Mouse (Mus musculus) G1E-ER4 (cell line): ENCODE results near the gene Ccdc130. TPM values are rescaled to one million over a fixed set of nuclear protein-coding genes. Genes with fewer than 3 reads are reported as not detected.

ENCODE experiments used
- GATA1 ChIP-seq: IDR thresholded peaks from one replicate; pipeline ENCODE4 v1.8.0; 2012; ENCODE audit warnings: low read length, inconsistent platforms
- polyA plus RNA-seq: library from polyadenylated mRNA; stranded (reverse); fragments of >175 nt; gene quantifications from 2 replicates; pipeline ENCODE4 v1.2.3, GENCODE M21; 2012

The Ccdc130 gene
- polyA plus RNA-seq, 1 experiment, result 7.2 TPM

DNA sequence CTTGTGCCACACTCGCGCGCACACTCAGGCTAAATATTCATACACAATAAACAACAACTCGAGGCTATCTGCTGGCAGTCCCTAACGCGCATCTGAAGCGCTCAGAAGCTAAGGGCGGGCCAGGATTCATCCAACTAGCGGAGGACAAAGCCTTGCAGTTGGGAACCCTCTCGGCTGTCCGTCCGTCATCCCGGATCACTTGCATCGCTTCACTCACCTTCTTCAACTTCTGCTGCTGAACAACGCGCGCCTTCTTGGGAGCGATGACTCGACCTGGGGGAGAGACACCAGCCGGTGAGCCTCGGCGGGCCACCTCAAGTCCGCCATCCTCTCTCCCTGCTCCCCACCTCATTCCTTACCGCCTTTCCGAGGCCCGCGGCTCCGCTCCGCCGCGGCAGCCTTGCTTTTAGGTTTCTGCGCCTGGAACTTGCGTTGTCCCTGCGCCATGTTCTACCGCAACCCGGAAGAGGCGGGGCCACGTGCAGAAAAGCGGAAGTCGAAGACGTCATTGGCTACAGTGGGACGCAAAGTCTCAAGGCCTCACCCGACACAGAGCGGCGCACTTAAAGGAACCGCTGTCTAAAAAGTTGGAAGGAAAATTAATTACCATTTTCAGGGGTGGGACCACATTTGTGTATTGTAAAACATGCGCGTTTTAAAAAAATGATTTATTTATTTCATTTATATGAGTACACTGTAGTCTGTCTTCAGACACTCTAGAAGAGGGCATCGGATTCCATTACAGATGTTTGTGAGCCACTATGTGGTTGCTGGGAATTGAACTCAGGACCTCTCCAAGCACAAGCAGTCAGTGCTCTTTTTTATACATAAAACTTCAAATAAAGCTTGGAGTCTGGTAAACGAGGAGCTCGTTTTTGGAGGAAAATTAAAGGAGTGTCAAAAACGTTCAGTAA, 20.7 kb downstream of the Ccdc130 start, which contains the start of gene D8Ertd738e:
TSS of gene D8Ertd738e (minus strand) at position 463 of the 914 bp plus-strand sequence.
- TF ChIP-seq GATA1, result no peak

DNA sequence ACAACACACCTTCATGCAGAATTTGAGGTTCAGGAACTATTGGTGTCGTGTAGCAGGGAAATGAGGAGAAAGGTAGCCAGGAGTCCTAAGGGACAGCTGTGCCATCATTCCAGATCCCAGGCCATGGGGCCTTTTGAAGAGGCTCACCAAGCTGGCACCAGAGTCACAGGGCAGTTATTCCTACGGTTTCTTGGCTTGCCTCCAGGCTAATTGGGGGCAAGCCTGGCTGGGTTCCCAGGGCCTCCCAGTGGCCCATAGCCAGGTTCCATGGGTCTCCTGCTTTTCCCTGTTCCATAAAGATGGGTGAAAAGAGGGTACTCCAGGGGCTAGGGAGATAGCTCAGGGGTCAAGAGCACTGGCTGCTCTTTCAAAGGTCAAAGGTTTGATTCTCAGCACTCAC, 28.4 kb downstream of the Ccdc130 start:
- TF ChIP-seq GATA1, result no peak

DNA sequence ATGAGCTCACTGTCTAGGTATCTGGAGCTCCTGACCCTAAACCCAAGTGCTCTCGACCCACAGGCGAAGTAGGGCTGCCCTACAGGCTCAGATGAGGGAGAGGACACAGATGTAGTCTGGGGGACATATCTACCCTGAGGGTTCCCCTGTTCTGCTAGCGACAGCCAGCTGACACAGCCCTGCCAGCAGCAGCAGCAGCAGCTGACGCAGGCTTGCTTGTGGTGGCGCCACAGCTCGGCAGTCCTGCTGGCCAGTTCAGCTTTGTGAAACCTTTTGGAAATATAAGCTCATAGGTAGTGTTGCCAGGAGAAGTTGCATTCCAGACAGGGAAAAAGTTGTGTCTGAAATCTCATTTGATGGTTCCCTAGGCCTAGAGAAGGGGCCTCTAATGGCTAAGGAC, 29.0 kb downstream of the Ccdc130 start:
- TF ChIP-seq GATA1, result no peak

DNA sequence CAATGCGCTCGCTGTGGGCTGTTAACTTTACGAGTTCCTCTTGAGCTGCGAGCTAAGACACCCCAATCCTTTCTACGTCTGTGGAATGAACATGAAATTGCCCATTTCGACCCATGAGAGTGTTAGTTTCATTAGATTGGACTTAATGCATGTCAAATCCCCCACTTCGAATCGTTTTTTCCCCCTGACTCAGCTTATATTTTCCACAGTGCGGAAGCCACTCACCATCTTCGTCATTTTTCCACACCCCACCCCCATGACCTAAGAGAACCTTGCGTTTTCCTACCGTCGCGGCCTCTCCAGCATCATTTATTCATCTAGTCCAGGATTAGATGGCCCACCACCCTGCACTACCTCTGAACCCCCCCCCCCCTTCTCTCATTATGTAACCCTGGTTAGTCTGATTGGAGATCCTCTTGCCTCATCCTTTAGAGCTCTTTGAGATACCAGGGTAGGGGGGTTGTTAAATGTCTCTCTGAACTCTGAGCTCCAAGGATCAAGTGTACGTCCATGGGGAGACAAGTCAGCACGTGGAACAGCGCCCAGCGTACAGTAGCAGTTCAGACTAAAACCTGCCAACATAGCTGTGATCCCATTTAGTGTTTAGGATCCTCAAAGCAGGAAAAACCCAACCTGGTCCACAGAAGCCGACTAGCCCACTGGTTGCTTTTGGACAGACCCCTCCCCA, 32.5 kb downstream of the Ccdc130 start:
- TF ChIP-seq GATA1, result no peak

DNA sequence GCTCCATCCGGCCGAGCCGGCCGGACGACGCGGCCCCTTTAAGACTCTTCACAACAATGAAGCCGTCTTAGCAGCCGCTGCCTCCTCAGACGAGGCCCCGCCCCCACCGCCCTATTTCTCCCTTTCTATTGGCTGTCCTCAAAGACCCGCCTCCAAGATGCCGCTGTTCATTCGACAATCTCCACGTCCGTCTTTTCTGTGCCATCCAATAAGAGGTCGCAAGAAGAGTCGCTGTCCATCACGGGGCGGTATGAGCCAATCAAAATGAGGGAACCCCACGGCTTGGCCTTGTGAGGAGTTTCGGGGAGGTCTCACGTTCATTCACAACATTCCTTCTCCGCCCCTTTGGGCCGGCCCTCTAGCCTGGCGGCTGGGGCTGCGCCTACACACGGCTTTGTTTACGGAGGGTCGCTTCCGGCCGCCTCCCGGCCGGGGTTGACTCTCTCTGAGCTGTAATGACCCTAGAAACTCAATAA, 33.1 kb downstream of the Ccdc130 start, which contains the start of gene Zswim4:
TSS of gene Zswim4 (minus strand) at position 58 of the 476 bp plus-strand sequence.
- no peak for TF ChIP-seq GATA1

DNA sequence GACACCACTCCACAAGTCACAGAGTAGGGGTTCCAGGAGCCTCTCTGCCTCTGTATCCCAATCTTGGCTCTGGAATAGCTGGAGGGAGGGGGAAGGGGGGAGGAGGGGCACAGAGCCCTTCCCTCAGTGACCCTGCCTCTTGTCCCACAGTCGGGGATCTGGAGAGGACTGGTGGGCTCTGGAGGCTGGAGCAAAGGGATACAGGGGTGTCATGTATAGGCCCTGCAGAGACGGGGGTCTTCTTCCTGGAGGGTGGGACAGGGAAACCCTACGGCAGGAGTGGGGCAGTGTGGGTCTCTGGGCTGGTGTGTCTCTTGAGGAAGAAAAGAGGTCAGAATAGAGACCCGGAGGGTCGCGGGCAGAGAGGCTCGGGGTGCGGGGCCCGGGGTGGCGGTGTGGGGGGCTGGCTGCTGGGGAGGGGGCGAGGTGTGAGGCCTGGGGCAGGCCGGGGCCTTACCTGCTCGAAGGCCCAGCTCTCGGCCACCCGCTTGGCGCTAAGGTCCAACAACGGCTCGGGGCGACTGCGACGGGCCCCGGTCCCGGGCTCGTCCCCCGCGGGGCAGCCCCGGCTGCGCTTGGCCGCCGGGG, 33.7 kb downstream of the Ccdc130 start:
- TF ChIP-seq GATA1, result no peak

DNA sequence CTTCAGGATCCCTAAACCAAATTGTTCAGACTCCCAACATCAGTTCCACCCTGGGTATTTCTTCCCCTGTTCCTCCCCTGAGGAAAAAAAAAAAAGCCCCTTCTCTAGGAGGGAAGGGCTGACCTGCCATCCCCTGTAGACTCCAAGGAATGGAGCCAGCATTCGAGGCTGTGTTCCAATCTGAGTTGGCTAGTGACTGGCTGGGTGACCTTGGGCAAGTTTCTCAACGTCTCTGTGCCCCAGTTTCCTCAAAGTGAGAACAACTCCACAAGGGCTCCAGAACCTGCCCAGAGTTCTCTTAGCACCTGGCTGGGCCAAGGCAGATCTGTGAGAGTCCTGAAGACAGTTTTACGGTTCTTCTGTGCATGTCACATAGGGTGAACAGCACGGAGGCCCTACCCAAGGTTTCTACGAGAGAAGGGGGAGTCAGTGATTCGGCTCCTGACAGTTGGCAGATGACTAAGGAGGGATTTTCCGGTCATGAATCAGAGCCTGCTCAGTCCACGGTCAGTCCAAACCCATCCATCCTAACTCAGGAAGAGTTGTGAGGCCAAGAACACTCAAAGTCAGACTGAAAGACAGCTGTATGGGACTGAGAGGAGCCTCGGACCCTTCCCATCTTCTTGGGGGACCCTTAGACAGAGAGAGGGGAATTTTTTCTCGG, 34.3 kb downstream of the Ccdc130 start:
- TF ChIP-seq GATA1, result no peak

DNA sequence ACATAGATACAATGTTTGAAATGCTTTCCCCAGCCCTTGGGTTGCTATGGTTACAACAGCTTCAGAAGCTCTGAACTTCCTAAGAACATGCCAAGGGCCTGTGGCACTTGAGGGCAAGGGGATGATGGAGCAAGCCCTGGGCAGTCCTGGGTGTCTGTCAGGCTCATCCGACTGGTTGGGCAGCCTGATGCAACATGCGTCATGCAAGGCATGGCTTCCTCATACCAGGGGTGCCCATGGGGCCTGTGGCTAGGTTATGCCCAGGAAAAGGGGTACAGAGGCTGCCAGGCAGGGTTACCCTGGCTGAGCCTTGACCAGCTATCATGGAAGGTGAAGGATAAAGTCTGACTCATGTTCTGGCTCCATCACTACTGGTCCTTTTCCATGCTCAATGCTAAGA, 37.1 kb downstream of the Ccdc130 start:
- no peak for TF ChIP-seq GATA1

DNA sequence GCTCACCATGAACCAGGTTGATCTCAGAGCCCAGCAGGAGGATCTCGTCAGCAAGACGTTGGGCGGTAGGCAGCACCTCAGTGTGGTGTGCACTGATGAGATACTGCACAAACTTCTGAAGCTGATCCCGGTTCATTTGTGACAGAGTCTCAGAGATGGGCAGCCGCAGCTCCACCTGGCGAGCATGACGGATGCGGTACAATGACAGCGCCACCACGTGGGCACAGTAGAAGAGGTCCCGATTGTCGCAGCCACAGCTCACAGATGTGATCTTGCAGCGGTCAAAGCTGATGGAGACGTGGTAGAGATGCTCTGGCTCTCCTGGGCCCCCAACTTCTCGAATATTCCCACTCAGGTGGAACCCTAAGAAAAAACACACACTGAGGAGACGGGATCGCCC, 39.4 kb downstream of the Ccdc130 start:
- TF ChIP-seq GATA1, result no peak

DNA sequence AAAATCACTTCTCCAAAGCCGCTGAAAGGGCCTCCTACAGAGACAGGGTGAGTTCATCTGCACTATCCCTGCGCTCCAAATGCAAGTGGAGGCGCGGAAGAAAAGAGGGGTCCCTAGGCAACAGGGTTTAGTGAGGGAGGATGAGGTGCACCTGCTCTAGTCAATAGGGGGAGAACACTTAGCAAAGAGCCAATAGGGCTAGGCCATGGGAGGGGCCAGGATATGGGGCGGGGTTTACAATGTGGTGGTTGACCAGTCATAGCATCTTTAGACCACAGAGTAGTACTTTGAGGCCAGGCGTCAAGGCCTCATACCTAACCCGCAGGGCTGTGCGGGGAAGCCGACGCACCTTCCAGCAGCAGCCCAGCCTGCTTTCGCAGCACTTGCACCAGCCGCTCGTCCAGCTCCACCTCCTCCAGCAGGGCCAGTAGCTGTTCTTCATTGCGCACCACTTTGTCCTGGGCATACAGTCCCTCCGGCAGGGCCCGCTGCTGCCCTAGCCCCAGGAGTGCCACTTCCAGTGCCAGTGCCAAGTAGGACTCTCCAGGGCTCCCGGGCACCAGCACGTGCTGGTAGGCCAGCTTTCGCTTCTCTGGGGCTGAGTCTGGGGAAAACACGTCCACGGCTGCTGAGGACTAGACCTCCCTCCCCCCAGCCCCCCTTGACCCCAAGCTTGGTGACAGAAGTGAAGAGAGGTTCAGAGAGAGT, 46.7 kb downstream of the Ccdc130 start:
- no peak for TF ChIP-seq GATA1

DNA sequence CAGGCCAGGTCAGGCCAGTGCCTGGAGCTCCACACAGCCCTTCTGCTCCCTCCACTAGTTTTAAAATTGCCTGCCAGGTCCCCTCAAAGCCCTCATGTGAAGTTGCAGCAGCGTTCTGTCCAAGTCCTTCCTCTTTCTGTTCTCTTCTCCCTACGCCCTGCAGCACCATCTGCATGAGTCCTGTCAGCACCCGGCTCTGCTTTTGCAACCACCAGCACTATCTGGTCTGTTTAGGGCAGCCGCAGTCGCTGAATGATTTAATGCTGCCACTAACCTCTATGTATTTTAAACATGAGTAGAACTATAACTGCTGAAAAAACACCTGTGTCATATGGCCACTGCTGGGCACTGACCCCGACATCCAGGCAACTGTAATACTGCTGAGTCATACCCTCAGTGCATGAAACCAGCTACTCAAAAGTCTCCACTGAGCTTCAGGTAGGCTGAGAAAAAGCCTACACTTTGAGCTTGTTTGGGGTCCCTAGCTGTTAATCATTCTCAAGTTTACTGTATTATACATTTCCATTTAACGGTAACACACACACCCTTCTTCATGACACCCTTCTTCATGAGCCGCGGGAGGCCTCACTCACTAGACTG, 47.5 kb downstream of the Ccdc130 start:
- TF ChIP-seq GATA1, result no peak

DNA sequence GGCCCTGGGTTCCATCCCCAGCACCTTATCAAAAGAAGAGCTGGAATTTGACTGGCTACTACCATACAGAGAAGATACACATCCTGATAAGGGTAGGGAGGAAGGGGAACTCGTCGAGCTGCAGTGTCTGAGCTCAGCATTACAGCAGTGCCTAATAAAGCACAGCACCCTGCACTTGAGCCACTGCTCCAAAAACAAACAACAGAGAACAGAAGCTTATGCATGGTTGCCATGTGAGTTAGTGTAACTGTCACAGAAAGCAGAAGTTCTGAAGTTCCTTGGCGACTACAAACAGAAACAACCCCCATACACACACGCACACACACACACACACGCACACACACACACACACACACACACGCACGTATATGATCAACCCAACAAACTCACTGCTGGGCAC, 50.1 kb downstream of the Ccdc130 start:
- TF ChIP-seq GATA1, result no peak

DNA sequence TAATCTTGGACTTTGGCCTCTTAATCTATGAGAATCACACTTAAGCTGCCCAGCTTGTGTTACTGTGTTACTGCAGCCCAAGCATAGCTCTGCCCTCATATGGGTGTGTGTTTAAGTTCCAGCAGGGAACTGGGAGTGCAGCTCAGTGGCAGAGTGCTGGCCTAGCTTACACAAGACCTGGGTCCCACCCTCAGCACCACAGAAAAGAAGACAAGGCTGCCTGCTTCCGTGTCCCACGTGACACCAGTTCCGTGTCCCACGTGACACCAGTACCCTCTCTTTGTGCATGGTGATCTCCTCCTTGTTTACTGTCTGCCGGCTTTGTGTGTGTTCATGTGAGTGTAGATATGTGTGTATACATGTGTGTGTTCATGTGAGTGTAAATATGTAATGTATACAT, 52.0 kb downstream of the Ccdc130 start:
- TF ChIP-seq GATA1, result no peak

DNA sequence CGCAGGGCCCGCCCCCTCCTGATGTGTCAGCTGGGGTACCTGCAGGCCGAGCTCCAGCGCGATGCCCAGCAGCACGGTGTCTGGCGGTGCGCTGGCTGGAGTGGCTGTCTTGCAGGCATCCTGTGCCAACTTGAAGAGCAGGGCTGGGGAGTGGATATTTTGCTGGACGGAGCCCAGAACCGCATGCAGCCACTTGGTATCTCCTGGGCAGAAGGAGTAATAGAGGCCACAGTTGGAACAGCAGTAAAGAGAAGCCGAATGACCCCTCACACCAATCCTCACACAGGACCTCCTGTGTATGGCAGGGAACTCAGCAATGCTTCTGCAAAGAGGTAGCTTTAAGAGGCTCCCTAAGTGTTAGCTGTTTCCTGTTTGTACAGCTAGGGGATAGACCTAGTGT, 53.0 kb downstream of the Ccdc130 start:
- TF ChIP-seq GATA1, result no peak
